Mouse (Mus musculus): ENCODE data around the gene Shroom3.

Gene Shroom3

DNA sequence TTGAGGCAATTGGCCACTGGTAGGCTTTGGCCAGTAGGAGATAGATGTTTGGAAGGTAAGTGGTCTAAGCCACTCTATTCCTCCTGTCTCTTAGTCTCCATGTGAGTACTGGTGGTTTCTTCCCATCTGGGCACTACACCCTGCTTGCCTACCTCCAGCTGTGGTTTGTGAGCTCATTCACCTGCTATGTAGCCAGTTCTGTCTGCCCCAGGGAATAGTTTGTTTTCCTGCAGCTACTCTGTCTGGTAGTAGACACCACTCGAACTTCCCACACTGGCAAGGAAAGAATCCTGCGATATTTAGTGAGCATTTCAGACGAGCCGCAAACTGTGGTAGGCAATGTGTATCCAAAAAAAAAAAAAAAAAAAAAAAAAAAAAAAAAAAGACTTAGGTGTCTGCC, 68.3 kb downstream of the Shroom3 start:
- no peak for DNase-seq (ENCODE audit: low spot score)

DNA sequence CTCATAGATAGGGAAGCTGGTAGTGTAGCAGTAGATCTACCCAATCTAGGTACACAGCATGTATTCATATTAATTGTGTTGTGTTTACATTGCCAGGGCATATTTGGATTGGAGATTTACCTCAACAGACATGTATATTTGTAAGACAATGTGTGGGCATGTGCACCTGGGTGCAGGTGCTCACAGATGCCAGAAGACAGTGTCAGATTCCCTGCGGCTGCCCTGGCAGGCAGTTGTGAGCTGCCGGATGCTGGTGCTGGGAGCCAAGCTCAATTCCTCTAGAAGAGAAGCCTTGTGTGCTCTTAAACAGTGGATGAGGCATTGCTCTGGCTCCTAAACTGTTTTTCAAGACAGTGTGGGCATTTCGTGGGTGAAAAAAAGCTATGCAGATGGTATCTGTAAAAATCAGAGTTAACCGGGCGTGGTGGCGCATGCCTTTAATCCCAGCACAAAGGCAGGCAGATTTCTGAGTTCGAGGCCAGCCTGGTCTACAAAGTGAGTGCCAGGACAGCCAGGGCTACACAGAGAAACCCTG, 72.1 kb downstream of the Shroom3 start:
- DNase-seq (ENCODE audit: low spot score), result no peak

DNA sequence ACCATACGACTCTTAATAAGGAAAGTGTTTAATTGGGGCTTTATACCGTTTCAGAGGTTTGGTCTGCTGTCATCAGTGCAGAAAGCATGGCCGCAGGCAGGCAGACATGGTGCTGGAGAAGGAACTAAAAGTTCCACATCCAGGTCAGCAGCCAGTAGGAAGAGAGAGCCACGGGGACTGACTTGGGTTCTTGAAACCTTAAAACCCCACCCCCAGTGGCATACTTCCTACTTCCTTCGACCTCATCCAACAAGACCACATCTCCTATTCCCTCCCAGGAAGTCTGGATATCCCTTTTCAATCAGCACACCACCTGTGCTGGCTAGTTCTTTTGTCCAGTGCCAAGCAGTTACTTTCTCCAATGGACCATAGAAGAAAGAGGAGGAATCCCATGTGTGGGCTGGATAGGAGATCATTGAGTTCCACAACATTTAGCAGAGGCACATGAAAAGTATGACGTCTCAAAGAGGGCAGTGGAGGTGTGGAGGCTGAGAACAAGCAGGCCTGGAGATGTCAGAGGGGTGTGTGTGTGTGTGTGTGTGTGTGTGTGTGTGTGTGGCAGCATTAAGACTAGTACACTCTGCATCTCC, 76.0 kb downstream of the Shroom3 start:
- no peak for DNase-seq (ENCODE audit: low spot score)

DNA sequence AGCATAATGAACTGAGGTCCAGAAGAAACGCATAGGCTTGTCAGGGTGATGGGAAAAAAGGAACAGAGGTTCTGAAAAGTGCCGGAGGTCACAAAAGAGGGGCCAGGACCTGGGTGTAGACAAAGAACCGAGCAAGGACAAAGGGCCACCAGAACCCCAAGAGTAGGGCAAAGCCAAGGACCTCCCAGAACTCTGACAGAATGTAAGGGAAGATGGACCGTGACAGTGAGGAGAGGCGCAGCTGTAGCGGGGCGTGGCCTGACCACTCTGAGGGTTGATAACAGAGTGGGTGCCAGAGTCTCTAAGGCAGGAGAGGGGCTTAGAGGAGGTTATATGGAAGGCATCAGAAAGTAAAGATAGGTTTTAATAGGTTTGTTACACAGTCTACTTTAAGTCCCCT, 77.3 kb downstream of the Shroom3 start:
- no peak for DNase-seq (ENCODE audit: low spot score)

DNA sequence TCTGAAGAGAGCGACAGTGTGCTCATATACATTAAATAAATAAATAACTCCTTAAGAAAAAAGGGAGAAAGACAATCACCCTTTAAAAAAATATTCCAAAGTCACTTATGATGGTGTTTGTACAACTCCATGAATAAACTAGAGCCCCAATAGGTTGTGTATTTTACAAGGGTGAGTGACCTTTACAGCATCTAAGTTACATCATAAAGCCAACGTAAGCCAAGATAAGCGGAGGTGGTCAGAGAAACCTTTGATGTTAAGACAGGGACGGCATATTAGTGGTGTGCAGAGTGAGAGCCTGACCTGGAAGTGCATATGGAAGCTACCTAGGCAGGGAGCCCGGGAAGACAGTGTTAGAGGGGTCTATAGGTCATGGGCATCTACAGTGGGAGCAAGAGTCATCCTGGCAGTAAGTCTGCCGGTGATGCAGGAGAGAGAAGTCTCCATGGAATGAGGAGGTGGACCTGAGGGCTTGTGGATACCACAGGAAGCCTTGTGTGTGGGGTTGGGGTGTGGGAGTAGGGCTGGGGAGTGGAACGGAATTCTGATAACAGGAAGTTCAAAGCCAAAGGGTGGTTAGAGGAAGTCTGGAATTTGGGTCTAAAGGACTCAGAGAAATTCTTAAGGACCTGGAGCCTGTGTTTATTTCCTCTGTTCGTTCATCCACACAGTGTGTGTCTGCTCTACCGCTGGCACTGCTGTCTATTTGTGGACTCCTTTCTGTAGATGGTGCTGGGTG, 78.5 kb downstream of the Shroom3 start:
- DNase-seq (ENCODE audit: low spot score), result no peak

DNA sequence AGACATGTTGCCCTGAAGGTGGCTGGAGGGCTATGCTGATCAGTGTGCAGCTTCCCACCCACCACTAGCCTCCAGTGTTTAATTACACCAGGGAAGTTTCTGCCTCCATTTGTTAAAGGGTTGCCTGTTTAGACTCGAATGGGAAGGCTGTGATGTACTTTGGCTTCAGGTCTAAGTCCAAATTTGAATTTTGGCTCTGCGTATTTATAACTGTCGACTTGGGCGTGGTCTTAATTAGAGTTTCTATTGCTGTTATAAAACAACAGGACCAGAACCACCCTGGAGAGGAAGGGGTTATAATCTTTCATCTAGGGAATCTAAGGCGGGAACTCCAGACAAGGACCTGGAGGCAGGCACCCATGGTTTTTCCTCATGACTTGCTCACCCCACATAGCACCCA, 79.2 kb downstream of the Shroom3 start:
- no peak for DNase-seq (ENCODE audit: low spot score)

DNA sequence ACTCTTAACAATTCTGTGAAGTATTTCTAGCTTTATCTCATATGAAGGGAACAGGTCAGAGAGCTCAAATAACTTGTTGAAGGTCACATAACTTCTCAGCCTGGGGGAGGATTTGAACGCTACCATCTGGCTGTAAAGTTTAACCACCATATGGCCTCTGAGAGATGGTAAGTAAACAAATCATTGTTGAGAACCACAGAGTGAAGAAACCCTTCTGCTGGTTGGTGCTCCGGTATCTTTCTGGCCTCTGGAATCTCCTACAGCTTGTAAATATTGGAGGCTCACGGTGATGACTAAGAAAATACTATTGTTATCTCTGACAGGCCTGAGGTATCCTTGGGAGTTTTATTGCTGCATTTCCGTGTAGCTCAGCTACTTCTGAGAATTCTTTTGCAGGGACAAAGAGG, 80.3 kb downstream of the Shroom3 start:
- no peak for DNase-seq (ENCODE audit: low spot score)

DNA sequence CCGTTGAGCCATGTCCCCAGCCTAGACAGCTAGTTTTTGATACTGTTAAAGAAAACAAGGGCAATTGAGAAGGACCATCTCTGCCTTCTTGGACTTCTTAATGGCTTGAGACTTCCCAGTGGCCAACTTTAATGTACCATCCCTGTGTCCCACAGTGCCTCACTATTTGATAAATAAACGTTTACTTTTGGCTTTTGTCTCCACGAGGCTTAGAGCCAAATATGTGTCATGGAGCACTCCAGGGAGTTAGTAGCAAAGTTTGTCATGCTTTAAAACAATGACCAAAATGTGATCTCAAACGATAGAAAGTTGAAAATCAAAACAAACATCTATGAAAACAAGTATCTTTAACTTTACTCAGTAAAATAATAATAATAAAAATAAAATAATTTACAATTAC, 83.1 kb downstream of the Shroom3 start:
- no peak for DNase-seq (ENCODE audit: low spot score)

DNA sequence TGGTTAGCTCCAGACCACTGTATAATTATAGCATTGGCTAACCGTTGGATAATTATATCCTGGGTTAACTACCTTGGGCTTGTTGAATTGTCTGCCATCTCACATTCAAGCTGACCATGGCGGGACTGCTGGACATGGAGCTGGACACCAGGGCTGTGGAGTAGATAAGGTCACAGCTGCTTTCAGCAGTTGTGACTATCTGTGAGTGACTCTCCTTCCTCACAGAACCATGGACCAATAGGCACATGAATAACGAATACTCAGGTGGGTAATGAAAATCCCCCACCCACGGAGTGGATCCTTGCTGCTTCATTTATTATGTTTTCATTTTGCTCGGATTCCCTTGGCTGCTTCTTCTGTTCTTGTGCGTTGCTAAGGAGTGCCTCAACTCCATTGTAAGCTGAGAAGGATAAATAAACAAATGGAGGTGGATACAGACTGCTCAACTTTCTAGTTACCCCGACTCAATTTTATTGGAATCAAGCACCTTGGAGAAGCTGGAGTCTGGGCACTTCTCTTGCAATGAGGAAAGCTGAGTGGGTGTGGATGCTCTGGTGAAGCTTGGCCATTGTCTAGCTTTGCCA, 84.1 kb downstream of the Shroom3 start:
- no peak for DNase-seq (ENCODE audit: low spot score)

DNA sequence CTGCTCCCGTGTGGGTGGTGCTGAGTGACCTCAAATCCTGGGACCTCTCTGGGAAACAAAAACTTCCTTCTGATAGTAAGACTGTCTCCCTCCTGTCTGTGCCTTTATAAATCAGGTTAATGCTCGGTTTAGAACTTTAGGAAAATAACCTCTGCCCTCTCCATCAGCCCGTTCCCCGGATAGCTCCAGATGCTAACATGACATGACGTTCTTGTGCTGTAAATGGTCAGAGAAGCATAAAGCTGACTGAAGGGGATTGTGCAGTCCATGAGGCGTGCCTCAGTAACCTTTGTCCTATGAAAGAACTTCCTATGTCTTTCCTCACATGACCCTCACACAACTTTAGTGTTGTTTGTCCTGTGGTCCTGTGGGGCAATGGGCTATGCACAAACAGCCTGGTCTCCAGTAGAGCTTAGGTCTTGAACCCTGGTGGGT, 84.6 kb downstream of the Shroom3 start:
- DNase-seq (ENCODE audit: low spot score), result no peak

DNA sequence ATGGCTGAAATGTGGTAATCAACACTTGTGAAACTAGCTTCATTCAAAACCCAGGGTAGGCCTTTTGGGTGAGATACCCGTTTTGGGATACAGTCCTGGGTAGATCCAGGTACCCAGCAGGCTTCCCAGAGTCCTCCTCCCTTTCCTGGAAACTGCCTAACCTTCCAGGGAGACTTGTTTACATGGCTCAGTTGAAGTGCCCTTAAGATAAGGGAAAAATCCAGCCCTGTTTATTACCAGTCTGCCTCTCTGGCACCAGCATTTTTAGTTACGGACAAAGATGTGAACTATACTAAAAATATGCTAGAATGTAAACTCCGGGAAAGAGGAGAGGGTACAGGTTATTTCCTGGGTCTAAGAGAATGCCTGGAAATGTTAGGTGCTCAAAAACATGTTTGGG, 90.6 kb downstream of the Shroom3 start:
- DNase-seq (ENCODE audit: low spot score), result no peak

DNA sequence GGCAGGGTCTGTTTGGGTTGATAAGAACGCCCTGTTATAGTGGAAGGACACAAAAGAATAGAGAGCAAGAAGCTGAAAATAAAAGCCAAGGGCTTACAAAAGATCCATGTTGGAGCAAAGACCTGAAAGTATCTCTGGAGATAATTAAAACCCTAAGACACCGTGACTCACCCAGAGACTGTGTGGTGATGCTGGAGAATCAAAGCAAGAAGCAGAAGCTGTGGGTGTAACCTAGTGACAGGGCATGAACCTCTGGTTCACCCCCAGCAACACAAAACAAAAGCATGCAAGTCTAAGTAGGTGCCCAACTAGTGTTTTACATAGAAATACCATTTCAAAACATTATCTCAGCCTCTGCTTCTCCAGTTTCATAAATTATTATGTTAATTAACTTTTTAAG, 91.2 kb downstream of the Shroom3 start:
- DNase-seq (ENCODE audit: low spot score), result no peak

DNA sequence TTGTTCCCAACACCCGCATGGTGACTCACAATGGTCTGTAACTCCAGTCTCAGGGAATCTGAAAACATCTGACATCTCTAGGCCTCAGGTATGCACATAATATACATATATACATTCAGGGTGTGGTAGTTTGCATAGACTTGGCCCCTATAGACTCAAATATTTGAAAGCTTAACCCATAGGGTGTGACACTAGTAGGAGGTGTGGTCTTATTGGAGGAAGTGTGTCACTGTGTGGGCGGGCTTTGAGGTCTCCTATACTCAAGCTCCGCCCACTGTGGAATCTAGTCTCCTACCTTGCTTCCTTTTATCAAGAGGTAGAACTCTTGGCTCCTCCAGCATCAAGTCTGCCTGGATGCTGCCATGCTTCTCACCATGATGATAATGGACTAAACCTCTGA, 91.7 kb downstream of the Shroom3 start:
- DNase-seq (ENCODE audit: low spot score), result no peak

DNA sequence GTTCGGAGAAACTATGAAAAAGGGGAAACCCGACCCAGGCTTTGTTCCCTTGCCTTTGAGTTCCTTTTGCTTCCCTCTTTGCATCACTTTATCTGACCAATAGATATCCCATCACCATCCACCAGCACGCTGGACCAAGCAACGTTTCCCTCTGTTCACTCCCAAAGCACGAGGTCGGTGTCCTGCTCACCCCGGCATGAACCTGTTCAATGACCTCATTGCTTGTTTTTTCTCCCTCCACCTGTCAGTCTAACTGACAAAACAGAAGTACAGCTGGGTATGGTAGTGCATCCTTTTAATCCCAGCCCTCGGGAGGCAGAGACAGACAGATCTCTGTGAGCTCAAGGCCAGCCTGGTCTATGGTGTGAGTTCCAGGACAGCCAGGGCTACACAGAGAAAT, 95.2 kb downstream of the Shroom3 start:
- no peak for DNase-seq (ENCODE audit: low spot score)

DNA sequence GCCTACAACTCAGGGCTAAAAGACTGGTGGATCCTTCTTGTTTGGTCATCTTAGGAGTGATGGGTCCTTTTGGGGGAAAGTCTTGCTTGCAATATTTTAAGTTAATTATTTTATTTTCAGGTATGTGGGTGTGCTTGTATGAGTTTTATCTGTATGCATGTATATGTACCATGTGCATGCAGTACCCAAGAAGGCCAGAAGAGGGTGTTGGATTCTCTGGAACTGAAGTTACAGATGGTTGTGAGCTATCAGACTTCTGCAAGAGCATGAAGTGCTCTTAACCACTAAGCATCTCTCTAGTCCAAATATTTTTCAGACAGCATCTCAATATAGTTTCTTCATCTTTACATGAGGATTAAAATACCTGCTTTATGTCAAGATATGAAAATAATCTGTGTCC, 97.8 kb downstream of the Shroom3 start:
- DNase-seq (ENCODE audit: low spot score), result no peak

DNA sequence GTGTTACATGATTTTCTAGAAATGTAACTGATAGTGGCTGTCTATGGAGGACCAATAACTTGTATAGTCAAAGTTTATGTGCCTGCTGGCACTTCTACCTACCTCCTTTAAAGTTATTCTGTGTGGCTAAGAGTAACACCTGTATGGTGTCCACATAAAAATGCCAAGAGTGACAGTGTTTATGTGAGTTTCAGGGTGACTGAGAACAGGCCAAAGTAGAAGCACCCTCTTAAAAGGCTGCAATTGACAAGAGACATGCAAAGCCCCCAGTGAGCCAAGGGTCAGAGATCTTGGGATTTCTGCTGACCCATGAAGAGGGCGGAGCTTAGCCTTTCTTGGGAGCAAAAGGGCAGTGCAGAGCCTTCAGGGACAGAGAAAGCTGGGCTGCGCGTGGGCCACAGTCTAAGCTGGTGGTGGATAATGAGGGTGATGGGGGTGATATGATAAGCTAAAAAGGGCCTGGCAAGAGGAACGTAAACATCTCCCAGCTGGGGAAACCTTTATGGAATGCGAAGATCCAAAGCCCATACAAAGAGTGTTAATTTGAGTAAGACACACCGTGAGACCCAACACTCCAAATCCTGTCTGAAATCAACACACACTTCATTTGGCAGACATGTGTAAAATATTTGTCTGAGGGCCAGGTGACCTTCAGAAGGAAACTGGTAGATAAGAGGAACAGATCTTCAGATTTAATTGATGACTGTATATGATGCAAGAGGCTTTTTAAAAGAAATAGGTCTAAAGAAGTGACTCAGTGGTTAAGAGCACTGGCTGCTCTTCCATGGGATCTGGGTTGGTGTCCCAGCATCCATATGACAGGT, 101.0 kb downstream of the Shroom3 start:
- DNase-seq (ENCODE audit: low spot score), result no peak

DNA sequence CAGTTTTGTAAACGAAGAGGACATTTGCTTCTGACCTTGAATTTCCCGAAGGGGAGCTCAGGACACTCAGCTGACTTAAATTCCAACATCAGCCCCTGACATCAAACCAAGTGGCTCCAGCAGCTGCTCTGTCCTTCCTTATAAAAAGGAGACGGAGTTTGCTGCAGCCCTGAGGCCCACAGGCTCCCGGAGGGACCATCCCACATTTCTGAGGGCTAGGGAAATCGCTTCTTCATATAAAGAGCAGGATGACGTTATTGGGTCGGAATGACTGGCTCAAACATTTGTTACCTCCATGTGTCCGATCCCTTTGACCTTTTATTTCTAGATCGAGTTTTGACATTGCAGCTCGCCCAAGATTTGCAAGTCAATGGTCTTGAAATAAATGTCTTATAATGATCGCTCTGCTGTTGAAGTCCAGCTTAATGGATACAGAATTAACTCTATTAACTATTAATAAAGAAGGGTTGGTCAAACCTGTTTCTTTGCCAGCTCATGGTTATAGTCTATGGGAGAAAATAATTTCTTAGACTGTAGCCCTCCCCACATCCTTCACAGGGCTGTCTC, 102.7 kb downstream of the Shroom3 start:
- DNase-seq (ENCODE audit: low spot score), result no peak

DNA sequence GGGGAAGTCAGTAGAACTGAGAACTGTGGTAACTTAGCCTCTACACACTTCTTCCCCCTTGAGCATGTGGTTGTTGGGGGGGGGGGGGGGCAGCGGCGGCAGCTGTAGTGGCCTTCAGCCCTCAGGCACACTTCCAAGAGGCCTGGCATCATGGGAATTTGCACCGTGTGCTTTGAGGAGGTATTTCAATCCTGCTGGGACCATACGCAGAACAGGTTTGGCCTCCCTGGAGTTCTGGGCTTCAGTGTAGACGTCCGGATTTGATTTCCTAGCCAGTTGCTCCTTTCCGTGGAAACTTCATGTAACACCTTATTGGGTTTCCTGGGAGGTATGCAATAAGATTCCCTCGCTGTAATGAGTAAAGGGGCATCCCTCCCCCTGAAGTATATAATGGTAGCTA, 105.8 kb downstream of the Shroom3 start:
- DNase-seq (ENCODE audit: low spot score), result no peak

DNA sequence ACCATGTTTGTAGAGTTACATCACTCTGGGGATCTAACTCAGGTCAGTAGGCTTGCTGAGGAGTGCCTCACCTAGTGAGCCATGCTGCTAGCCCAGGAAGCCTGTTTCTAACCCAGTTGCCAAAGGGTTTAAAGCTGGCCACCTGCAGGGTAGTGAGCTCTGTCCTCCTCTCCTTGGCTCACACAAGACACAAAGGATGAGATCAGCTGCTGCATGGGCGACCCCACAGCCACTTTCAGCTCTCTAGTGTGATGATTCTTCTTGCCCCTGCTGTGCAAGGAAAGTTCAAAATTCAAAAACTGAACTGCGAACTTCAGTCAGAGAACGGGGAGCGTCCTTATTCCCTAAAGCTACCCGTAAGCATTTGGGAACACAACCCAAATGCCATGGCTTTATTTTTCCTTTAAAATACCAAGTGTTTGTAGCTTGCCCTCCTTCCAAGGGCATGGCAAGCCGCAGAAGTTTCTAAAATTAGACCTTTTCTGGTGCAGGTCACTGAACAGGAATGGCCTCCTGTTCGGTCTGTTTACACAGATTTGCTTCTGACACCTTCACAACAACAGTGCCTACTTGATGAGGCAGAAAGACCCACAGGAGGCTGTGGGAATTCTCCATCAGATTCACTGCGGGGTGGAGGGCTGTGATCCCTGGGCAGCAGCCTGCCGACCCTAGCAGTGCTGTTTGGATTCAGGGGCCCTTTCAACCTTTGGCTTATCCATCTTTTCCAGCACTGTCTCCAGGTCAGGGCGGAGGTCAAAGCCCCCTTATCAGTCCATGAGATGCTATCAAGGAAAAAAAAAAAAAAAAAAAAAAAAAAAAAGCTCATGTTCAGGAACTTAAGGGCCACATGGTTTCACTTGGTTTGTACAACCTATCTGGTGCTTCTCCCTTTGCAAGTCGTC, 113.1 kb downstream of the Shroom3 start:
- DNase-seq (ENCODE audit: low spot score), result no peak

DNA sequence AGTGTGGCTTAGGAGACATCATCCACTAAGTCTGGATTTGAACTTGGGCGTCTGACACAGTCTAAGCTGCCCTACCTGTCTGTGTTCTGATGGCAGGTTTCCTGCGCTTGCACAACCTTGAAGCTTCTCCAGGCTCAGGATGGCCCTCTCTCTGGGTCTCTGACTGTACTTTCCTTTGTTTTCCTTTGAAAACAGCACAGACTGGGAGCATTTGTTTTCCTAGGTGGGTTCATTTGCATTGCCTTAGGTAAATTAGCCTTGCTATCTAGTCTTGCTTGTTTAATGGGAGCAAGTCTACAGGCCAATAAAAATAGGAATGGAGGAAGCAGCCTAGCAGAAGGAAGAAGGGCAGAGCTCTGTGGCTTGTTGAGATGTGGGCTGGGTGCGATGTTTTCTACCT, 114.7 kb downstream of the Shroom3 start:
- no peak for DNase-seq (ENCODE audit: low spot score)

DNA sequence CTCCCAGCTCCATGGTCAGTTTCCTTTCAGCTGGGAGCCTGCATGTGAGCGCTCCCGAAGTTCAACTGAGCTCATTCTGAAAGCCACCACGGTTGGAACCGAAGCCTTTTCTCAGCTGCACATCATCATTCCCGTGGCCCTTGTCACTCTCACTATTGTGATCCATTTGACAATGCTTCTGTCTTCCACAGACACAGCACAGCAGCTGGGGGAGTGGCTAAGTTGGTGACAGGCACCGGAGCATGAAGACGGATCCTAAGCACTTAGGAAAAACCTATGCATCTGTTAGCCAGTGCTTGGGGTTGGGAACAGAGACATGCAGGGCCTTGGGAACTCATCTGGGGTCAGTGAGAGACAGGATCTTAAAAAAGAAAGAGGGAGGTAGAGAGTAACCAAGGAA, 121.1 kb downstream of the Shroom3 start:
- no peak for DNase-seq (ENCODE audit: low spot score)
